Comparison of ENCODE assay signal across 22 mouse cellular contexts in genomic region chr11:96639805-96640204, GRCm38 (mm10).
A peak's percentile ranks its signal among the peaks of the same experiment; 100 is the strongest.
DNase-seq lines count a peak whose midpoint lies in the region; ATAC-seq lines count a peak whose summit lies in the region.
"Had no signal": no experiment of that assay in that cellular context is flagged by ENCODE, and none has a peak within 500 bp of the region (broad histone marks: within the 10 kb centered on the region; RNA-seq: fewer than 3 reads in every experiment).

No protein-coding gene starts in this region.

- peaks cover 18% of the 10 kb centered on the region for H3K4me1 ChIP-seq in kidney, embryonic 14.5 days (ENCODE audit: control insufficient read depth, insufficient read depth, low read length)
- H3K4me1 ChIP-seq in hindbrain, embryonic 13.5 days (replicated peaks): peaks cover 11% of the 10 kb centered on the region
- H3K4me1 ChIP-seq: embryonic facial prominence, embryonic 15.5 days had no signal

- ATAC-seq in kidney, embryonic 14.5 days (ENCODE audit: low FRiP score, low TSS enrichment): no peak
- no peak for ATAC-seq in hindbrain, embryonic 13.5 days (ENCODE audit: low FRiP score)
- ATAC-seq: forebrain, embryonic 14.5 days; Patski had no signal

- no peaks in the 10 kb centered on the region for H3K9me3 ChIP-seq in kidney, embryonic 14.5 days (ENCODE audit: control insufficient read depth, low read length)
- H3K9me3 ChIP-seq in hindbrain, embryonic 13.5 days: no peaks in the 10 kb centered on the region
- H3K9me3 ChIP-seq: embryonic facial prominence, embryonic 15.5 days; forebrain, embryonic 10.5 days; heart, embryonic 13.5 days had no signal

- H3K27ac ChIP-seq in kidney, embryonic 14.5 days (ENCODE audit: low read depth, low read length): no peak overlapping the region
- no peak overlapping the region for H3K27ac ChIP-seq in hindbrain, embryonic 13.5 days
- H3K27ac ChIP-seq: embryonic facial prominence, embryonic 15.5 days; forebrain, embryonic 10.5 days; gastrocnemius, adult 2 months; heart, embryonic 13.5 days had no signal

- WGBS in kidney, embryonic 14.5 days: 67% methylated on average over 5 of the region's 5 CpGs
- WGBS in hindbrain, embryonic 13.5 days: 73% methylated on average over 5 of the region's 5 CpGs

- H3K27me3 ChIP-seq in kidney, embryonic 14.5 days (ENCODE audit: control insufficient read depth, insufficient read depth, low read length): 0 out of 2 replicates have a peak, but pooled peaks cover 3% of the 10 kb centered on the region
- H3K27me3 ChIP-seq in hindbrain, embryonic 13.5 days: 0 out of 2 replicates have a peak, but pooled peaks cover 3% of the 10 kb centered on the region

- H3K4me3 ChIP-seq in kidney, embryonic 14.5 days (ENCODE audit: low read length): no peak overlapping the region
- no peak overlapping the region for H3K4me3 ChIP-seq in hindbrain, embryonic 13.5 days
- H3K4me3 ChIP-seq: embryonic facial prominence, embryonic 15.5 days; erythroblast, embryonic 14.5 days; forebrain, embryonic 10.5 days; gastrocnemius, adult 2 months; heart, embryonic 13.5 days had no signal

- peak; percentile 44 for DNase-seq in kidney, adult 11 months
- peak; percentile 17 for DNase-seq in kidney, adult 9 months
- peak; percentile 30 to 76 for DNase-seq in kidney, postnatal 25 days
- no peak for DNase-seq in ovary, postnatal 10 days (ENCODE audit: low spot score)
- DNase-seq in cerebellum, postnatal 4 days (ENCODE audit: low spot score in 2 of 2): no peak
- DNase-seq: adrenal gland, adult 2 months; adrenal gland, postnatal 25 days; cerebellum, adult 18-20 months; cerebellum, adult 9-11 months; embryo, embryonic 11 days; gastrocnemius, adult 2 months; gastrocnemius, postnatal 36 days; heart, adult 11 months; heart, postnatal 36 days had no signal

- no peaks in the 10 kb centered on the region for H3K36me3 ChIP-seq in kidney, embryonic 14.5 days (ENCODE audit: control insufficient read depth, insufficient read depth, low read length)
- H3K36me3 ChIP-seq in hindbrain, embryonic 13.5 days: no peaks in the 10 kb centered on the region
- H3K36me3 ChIP-seq: embryonic facial prominence, embryonic 15.5 days; forebrain, embryonic 10.5 days; heart, embryonic 13.5 days had no signal

- no peak overlapping the region for H3K4me2 ChIP-seq in kidney, embryonic 14.5 days (replicated peaks; ENCODE audit: low read depth, low read length)
- no peak overlapping the region for H3K4me2 ChIP-seq in hindbrain, embryonic 13.5 days
- H3K4me2 ChIP-seq: embryonic facial prominence, embryonic 15.5 days; heart, embryonic 13.5 days had no signal

- no peak overlapping the region for H3K9ac ChIP-seq in kidney, embryonic 14.5 days (ENCODE audit: low read depth, low read length)
- H3K9ac ChIP-seq in hindbrain, embryonic 13.5 days: no peak overlapping the region
- H3K9ac ChIP-seq: embryonic facial prominence, embryonic 15.5 days; heart, embryonic 13.5 days had no signal

Comparison
In these comparisons a context has a peak if more than half of its experiments do, and no peak if none do; other contexts are left out.
1. DNase-seq: peak in kidney, adult 11 months (single experiment), kidney, adult 9 months (single experiment) and kidney, postnatal 25 days (2 of 2); none in ovary, postnatal 10 days (single experiment) and cerebellum, postnatal 4 days (0 of 2).